Mouse (Mus musculus) brain, embryonic 14.5 days (tissue): Measurements from ENCODE around the gene Klhl3.

ENCODE experiments used
- CTCF ChIP-seq: fragments of 200-500 bp; IDR thresholded peaks from 2 replicates; pipeline ENCODE4 v1.5.1; 2012; ENCODE audit warnings: inconsistent platforms, mild to moderate bottlenecking, moderate library complexity, borderline replicate concordance; ENCODE audit not compliant: insufficient read depth, insufficient read length; ENCODE audit errors: extremely low read depth
- POLR2A ChIP-seq: fragments of 200-500 bp; IDR thresholded peaks from 2 replicates; pipeline ENCODE4 v1.6.1; 2012; ENCODE audit warnings: mild to moderate bottlenecking, inconsistent platforms, borderline replicate concordance; ENCODE audit not compliant: poor library complexity, insufficient read depth, insufficient read length, severe bottlenecking; ENCODE audit errors: extremely low read depth

DNA sequence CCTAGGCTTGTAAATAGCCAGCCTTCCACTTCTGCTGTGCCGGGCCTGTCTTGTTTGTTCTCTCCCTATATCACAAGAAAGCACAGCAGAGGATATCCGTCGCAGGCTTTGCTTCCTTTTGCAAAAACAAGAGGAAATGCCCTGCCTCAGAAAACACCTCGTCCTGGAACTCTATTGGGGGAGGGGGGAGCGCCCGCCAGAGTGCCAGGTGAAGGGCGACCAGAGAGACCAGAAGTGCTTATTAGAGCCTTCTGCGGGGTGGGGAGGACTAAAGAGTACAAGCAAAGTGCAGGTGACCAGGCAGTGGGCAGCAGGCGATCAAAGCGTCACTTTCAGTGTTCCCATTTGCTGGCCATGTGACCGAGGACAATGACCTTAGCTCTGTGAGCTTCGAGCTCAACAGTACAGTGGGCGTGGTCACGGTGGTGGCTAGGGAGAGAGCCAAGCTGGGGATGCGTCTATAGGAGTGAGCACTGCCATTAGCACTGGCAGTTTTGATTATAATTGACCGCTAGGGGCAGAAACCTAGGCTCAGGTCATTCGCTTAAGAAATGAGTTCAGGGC lies 45.8 kb downstream of the Klhl3 start:
- TF ChIP-seq CTCF, result peak; percentile 30; the same call in 1 of the 2 replicates
- TF ChIP-seq POLR2A, result no peak
